Mouse (Mus musculus) urinary bladder, postnatal 10 days (tissue): Measurements from ENCODE around the gene Clptm1l.

Source experiments
- DNase-seq: peaks from one replicate; pipeline ENCODE4 v3.0.0; 2022; ENCODE audit warnings: low spot score

Clptm1l gene

DNA sequence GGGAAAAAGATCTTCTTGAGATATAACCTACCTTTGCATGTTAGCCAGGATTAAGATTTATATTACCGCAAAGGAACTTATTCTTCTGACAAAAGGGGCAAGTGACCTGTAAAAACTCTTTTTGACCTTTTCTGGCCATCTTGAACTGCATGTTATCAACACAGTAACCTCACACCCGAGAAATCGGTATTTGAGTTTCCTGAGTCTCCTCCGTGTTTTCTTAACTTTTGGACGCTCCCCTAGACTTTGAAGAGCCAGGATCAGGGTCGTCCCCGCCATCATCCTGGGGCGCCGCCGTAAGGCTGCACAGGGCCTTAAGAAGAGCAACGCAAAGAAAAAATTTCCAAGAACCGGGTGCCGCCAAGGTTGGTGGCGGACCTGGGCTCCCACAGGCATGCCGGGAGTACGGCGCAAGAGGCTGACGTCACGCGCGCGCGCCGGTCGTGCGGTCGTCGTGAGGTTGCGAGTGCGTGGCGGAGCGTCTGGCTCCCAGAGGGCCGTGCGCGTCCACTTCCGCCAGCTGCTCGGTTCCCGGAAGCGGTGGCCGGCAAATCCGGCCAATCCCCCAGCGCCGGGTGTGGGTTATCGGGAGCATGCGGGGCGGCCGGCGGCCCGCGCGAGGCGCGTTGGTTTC lies at the start of gene Clptm1l:
Gene Clptm1l, plus strand, starts transcription at position 485 of the 634 bp plus-strand sequence.
- DNase-seq = peak; percentile 93

GRCm38 (mm10) chr13:73564201-73564600 lies 39.6 kb upstream of the Clptm1l start:
- no peak for DNase-seq

DNA sequence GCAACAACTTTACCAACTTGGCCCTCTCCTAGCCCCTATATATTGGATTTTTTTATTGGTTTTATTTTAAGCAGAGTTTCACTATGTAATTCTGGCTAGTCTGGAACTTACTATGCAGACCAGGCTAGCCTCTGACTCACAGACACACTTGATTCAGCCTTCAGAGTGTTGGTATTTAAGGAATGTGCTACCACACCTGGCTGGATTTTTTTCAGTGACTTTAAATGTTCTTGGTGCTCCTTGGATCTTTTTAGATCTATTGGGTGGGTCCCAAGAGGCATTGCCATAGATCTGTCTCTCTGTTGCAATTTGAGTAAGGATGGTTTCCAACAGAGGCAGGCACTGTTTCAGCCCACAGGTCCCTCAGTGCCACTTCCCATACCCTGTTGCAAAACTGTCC lies 28.8 kb upstream of the Clptm1l start:
- no peak for DNase-seq

GRCm38 (mm10) chr13:73577277-73577676 lies 26.5 kb upstream of the Clptm1l start:
- no peak for DNase-seq

- DNase-seq = no peak
These were observed 12.3 kb upstream of the Clptm1l start for GRCm38 (mm10) chr13:73591488-73591887.

DNA sequence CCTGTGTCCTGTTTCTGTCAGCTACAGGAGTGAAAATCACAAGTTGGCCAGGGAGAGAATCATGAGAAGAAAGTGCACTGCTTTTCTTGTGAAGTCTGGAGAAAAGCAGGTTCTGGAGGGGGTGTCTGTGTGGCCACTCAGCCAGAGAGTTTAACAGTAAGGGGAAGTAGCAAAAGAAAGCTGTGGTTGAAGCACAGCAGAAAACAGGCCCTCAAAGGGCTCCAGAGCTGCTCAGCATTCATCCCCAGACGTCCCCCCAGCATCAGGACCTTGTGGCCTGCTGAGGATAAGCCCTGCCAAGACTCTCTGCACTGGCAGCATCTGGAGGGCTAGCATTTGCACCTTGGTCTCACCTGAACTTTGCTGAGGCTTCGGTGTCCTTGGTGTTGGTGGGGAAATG lies 11.3 kb upstream of the Clptm1l start:
- DNase-seq = no peak

DNA sequence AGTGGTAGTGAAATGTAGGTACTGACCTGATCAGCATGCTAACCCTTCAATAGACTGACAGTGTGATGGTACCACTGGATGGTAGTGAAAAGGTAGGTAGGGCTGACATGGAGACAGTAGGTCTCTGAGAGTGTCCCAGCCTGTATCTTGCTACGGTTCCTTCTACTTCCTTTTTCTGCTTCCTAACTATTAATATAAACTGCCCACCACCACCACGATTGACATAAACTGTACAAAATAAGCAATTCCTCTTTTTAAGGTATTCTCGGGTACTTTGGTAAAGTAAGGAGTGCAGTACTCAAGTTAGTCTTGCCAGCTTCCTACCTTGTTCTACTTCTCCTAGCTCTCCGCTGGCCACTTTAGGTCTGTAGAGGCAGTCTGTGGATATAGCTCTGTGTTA lies 7.5 kb upstream of the Clptm1l start:
- DNase-seq = no peak

DNA sequence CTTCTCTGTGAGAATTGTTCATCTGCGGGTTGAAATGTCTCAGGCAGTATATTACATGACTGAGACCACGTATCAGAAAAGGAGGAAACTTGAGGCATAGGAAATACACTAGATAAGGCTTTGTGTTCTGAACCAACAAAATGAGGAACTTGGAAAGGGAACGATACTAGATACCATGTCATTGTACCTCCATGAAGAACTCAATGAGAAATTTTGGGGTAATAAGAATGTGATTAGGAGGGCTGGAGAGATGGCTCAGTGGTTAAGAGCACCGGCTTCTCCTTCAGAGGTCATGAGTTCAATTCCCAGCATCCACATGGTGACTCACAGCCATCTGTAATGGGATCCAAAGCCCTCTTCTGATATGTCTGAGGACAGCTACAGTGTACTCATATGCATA lies 3.6 kb upstream of the Clptm1l start:
- no peak for DNase-seq

DNA sequence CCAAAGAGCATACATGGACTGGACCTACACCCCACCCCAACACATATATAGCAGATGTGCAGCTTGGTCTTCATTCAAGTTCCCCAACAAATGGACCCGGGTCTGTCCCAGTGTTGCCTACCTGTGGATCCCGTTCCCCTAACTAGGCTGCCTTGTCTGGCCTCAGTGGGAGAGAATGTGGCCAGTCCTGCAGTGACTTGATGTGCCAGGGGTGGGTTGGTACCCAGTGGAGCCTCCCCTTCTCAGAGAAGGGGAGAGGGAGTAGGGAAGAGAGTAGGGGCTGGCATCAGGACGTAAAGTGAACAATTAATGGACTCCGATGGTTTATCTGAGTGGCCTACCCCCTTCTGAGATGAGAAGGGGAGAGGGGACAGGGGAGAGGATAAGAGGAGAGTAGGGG lies 760 bp upstream of the Clptm1l start:
- no peak for DNase-seq

- DNase-seq = no peak
These were observed 551 bp downstream of the Clptm1l start for GRCm38 (mm10) chr13:73604156-73604957.

DNA sequence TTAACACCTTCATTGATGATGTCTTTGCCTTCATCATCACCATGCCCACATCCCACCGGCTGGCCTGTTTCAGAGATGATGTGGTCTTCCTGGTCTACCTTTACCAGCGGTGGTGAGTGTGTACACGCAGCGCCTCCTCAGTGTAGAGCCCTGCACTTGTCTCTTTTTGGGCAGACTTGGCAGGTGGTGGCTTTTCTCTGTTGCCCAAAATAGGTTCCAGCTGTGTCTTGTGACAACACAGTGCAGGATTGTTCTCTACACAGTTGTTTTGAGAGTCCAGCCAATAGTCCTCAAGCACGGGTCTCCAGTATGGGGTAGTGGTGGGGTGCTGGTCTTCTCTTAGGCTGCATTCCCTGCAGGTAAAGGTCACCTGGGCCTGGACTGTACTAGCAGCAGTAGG lies 14.6 kb downstream of the Clptm1l start:
- no peak for DNase-seq

- DNase-seq = no peak
These were observed 16.8 kb downstream of the Clptm1l start for GRCm38 (mm10) chr13:73620637-73621036.

GRCm38 (mm10) chr13:73626410-73626744 lies 22.6 kb downstream of the Clptm1l start:
- DNase-seq = no peak

GRCm38 (mm10) chr13:73626745-73627549 lies 23.1 kb downstream of the Clptm1l start, which contains the start of gene Tert:
TSS of gene Tert (plus strand) at chr13:73626911.
- no peak for DNase-seq

DNA sequence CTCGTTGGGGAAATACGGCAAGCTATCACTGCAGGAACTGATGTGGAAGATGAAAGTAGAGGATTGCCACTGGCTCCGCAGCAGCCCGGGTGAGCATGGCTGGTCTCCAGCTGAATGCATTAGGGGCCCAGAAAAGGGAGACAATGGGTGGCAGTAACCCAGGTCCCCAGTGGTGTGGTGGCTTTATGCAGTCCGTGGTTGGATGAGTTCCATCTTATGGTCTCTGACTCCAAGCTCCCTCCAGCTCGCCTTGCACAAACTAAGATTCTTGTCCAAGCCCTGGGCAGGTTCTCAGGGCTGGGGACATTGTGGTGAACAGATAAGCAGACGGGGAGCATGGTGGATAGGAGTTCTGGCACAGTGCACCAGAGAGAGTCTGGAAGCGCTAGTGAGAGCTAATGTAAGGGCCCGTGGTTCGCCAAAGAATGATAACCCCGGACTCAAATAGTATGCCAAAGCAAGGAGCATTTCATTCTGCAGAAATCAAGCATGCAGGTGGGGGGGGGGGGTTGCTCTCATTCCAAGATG lies 24.8 kb downstream of the Clptm1l start:
- DNase-seq = no peak

- DNase-seq = no peak
These were observed 28.0 kb downstream of the Clptm1l start for GRCm38 (mm10) chr13:73631837-73632236.

DNA sequence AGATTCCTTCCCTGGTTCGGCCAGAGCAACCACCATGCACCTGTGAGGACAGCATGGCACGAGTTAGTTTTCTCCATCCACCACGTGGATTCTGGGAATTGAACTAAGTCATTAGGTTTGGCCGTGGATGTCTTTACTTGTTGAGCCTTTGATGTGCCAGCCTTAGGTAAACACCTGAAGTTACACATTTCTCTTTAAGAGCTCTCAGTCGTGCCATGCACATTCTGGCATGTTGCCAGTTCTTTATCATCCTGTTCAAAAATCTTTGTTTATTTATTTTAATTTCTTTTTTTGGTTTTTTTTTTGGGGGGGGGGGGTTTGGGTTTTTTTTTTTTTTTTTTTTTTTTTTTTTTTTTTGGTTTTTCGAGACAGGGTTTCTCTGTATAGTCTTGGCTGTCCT lies 34.0 kb downstream of the Clptm1l start:
- no peak for DNase-seq

DNA sequence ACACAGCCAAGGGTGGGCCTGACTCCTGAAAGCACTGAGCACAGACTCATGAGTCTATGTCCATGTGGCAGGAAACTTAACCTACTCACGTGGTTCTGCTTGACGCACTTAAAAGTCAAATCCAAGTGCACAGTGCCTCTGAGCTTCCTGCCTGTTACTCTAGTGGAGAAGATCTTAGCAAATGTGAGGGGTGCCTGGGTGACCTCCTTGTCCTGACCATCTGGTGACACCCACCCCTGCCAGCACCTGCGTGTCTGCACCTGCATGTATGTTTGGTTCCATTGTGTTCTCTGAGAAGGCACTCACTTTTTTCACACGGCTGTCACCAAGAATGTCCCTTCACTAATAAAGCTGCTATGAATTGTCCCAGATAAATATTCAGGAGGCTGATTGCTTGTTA lies 37.5 kb downstream of the Clptm1l start:
- DNase-seq = no peak

- DNase-seq = no peak
These were observed 42.7 kb downstream of the Clptm1l start for GRCm38 (mm10) chr13:73646397-73647087.

DNA sequence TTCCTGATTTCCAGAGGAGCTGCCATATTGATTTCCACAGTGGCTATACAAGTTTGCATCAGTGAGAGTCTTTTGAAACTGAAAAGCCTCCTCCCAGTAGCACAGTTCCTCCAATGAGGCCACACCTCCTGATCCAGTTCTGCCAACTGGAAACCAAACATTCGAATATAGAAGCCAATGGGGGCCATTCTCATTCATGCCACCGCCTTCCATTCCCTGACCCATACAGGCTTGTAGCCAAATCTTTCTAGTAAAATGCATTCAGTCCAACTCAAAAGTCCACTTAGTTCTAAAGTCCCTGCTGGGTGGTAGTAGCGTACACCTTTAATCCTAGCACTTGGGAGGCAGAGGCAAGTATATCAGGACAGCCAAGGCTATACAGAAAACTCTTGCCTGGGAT lies 49.5 kb downstream of the Clptm1l start:
- DNase-seq = no peak

GRCm38 (mm10) chr13:73654976-73655375 lies 51.2 kb downstream of the Clptm1l start:
- DNase-seq = no peak

DNA sequence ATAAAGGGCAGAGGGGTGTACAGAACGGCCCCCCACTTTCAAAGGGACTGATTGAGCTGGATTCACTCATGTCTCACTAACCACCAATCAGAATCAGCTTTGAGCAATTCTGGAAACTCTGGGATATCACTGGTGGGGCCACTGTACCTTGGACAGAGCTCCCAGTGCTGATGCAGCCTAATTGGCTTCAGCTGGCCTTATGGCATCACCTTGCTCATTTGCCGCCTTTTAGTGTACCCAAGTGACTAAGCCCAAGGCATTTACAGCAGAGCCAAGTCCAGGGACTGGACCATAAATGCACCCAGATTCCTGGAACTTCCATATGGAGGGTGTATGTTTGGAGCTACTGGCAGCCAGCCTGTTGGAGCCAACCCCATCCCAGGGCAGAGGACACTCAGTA lies 55.1 kb downstream of the Clptm1l start:
- no peak for DNase-seq
